Mouse (Mus musculus) cerebellum, adult 9-10 months (tissue): ENCODE data around the gene Plekhg5.
A peak's percentile ranks its signal among the peaks of the same experiment; 100 is the strongest.

Experiments used
- DNase-seq: peaks from one replicate; pipeline ENCODE4 v3.0.0; 2022

Plekhg5 gene

GRCm38 (mm10) chr4:152127884-152128283, 55.6 kb downstream of the Plekhg5 start:
- no peak for DNase-seq

- no peak for DNase-seq
Measured at GRCm38 (mm10) chr4:152128784-152129183, 56.5 kb downstream of the Plekhg5 start.

- no peak for DNase-seq
Measured at GRCm38 (mm10) chr4:152129395-152129930, 57.2 kb downstream of the Plekhg5 start.

- DNase-seq: no peak
Measured at GRCm38 (mm10) chr4:152130771-152131653, 58.7 kb downstream of the Plekhg5 start.

- no peak for DNase-seq
Measured at GRCm38 (mm10) chr4:152131809-152132771, 59.8 kb downstream of the Plekhg5 start.

- no peak for DNase-seq
Measured at GRCm38 (mm10) chr4:152132772-152133169, 60.5 kb downstream of the Plekhg5 start.

- no peak for DNase-seq
Measured at GRCm38 (mm10) chr4:152133213-152133612, 60.9 kb downstream of the Plekhg5 start.

GRCm38 (mm10) chr4:152134507-152134906, 62.2 kb downstream of the Plekhg5 start:
- no peak for DNase-seq

GRCm38 (mm10) chr4:152135363-152135762, 63.1 kb downstream of the Plekhg5 start:
- DNase-seq: no peak

GRCm38 (mm10) chr4:152136112-152136875, 64.0 kb downstream of the Plekhg5 start:
- no peak for DNase-seq

- no peak for DNase-seq
Measured at GRCm38 (mm10) chr4:152136876-152137250, 64.6 kb downstream of the Plekhg5 start.

GRCm38 (mm10) chr4:152138497-152139260, 66.4 kb downstream of the Plekhg5 start:
- DNase-seq: peak; percentile 80

GRCm38 (mm10) chr4:152140441-152140840, 68.1 kb downstream of the Plekhg5 start:
- no peak for DNase-seq

GRCm38 (mm10) chr4:152141521-152142135, 69.3 kb downstream of the Plekhg5 start:
- no peak for DNase-seq

- no peak for DNase-seq
Measured at GRCm38 (mm10) chr4:152143632-152144031, 71.3 kb downstream of the Plekhg5 start.

GRCm38 (mm10) chr4:152145473-152145872, 73.2 kb downstream of the Plekhg5 start:
- no peak for DNase-seq

- no peak for DNase-seq
Measured at GRCm38 (mm10) chr4:152146033-152146827, 73.9 kb downstream of the Plekhg5 start.

- DNase-seq: no peak
Measured at GRCm38 (mm10) chr4:152150546-152150945, 78.2 kb downstream of the Plekhg5 start.

- DNase-seq: no peak
Measured at GRCm38 (mm10) chr4:152151451-152151965, 79.2 kb downstream of the Plekhg5 start.

GRCm38 (mm10) chr4:152151966-152152544, 79.8 kb downstream of the Plekhg5 start, which contains the start of gene Espn:
Gene Espn, minus strand, starts transcription at chr4:152152371.
- DNase-seq: no peak
